Mouse (Mus musculus) MEL (cell line): Measurements from ENCODE around the gene H2-DMa. TPM values are rescaled to one million over a fixed set of nuclear protein-coding genes. Genes with fewer than 3 reads are reported as not detected.

Source experiments
- DNase-seq: peaks from one replicate; pipeline ENCODE4 v3.0.0; 2011; ENCODE audit warnings: low read depth, low spot score
- H3K27ac ChIP-seq: 2 replicates; pipeline ENCODE4 v1.5.1; 2012; ENCODE audit warnings: low read depth, mild to moderate bottlenecking, control low read depth, low read length, moderate library complexity; ENCODE audit not compliant: control insufficient read depth
- H3K27me3 ChIP-seq, 2 experiments: fragments of 150-350 bp in 1 of 2; sonication (generic) in 1 of 2; 2 replicates each; pipeline ENCODE4 v1.6.1; 2012; ENCODE audit warnings: low read length in 2 of 2, mild to moderate bottlenecking in 2 of 2, improper control_type of control experiment in 1 of 2, moderate library complexity in 1 of 2; ENCODE audit not compliant: insufficient read depth in 2 of 2, control insufficient read depth in 1 of 2
- H3K36me3 ChIP-seq, 2 experiments: 2 replicates each; pipeline ENCODE4 v1.6.1; 2012 to 2014; ENCODE audit warnings: low read length in 2 of 2, improper control_type of control experiment in 1 of 2, inconsistent platforms in 1 of 2, mild to moderate bottlenecking in 1 of 2; ENCODE audit not compliant: insufficient read depth in 2 of 2, control insufficient read depth in 1 of 2
- H3K4me1 ChIP-seq, 2 experiments: fragments of 150-350 bp in 1 of 2; sonication (generic) in 1 of 2; 2 replicates each; pipeline ENCODE4 v1.6.1; 2012; ENCODE audit warnings: low read length in 2 of 2, improper control_type of control experiment in 1 of 2, mild to moderate bottlenecking in 1 of 2; ENCODE audit not compliant: insufficient read depth in 2 of 2, control insufficient read depth in 1 of 2
- H3K4me3 ChIP-seq, 2 experiments: fragments of 150-350 bp in 1 of 2; sonication (generic) in 1 of 2; 2 replicates each; pipeline ENCODE4 v1.5.1; 2012; ENCODE audit warnings: low read depth in 2 of 2, low read length in 2 of 2, mild to moderate bottlenecking in 2 of 2, moderate library complexity in 2 of 2, control low read depth in 1 of 2, improper control_type of control experiment in 1 of 2; ENCODE audit not compliant: control insufficient read depth in 1 of 2, insufficient read depth in 1 of 2
- H3K79me2 ChIP-seq: 2 replicates; pipeline ENCODE4 v1.6.1; 2012; ENCODE audit warnings: mild to moderate bottlenecking, low read length, moderate library complexity; ENCODE audit not compliant: control insufficient read depth, poor library complexity, insufficient read depth
- H3K9ac ChIP-seq: 2 replicates; pipeline ENCODE4 v1.6.1; 2012; ENCODE audit warnings: low read depth, mild to moderate bottlenecking, control low read depth, low read length, moderate library complexity; ENCODE audit not compliant: control insufficient read depth, poor library complexity, severe bottlenecking
- H3K9me3 ChIP-seq: fragments of 150-350 bp; sonication (generic); replicated peaks from 2 replicates; pipeline ENCODE4 v1.6.1; 2012; ENCODE audit warnings: mild to moderate bottlenecking, low read length, improper control_type of control experiment, moderate library complexity; ENCODE audit not compliant: insufficient read depth
- BHLHE40 ChIP-seq: IDR thresholded peaks from 2 replicates; pipeline ENCODE4 v1.6.1; 2012; ENCODE audit warnings: low read depth, mild to moderate bottlenecking, inconsistent platforms, low read length, improper control_type of control experiment, borderline replicate concordance
- CHD1 ChIP-seq: IDR thresholded peaks from 2 replicates; pipeline ENCODE4 v1.6.1; 2012; ENCODE audit warnings: low read depth, mild to moderate bottlenecking, inconsistent platforms, low read length, improper control_type of control experiment
- CHD2 ChIP-seq: IDR thresholded peaks from 2 replicates; pipeline ENCODE4 v1.6.1; 2011; ENCODE audit warnings: low read length, improper control_type of control experiment
- CTCF ChIP-seq, 3 experiments: IDR thresholded peaks in 2 of 3; conservative IDR thresholded peaks in 1 of 3; 2 replicates each; pipeline ENCODE4 v1.5.1; 2011 to 2012; ENCODE audit warnings: low read length in 3 of 3, low read depth in 2 of 3, mild to moderate bottlenecking in 2 of 3, improper control_type of control experiment in 1 of 3, inconsistent platforms in 1 of 3, mixed read lengths in 1 of 3, moderate library complexity in 1 of 3; ENCODE audit not compliant: control insufficient read depth in 1 of 3, insufficient read depth in 1 of 3, poor library complexity in 1 of 3, severe bottlenecking in 1 of 3
- E2F4 ChIP-seq: IDR thresholded peaks from 2 replicates; pipeline ENCODE4 v1.6.1; 2011; ENCODE audit warnings: low read depth, low read length, improper control_type of control experiment, borderline replicate concordance
- ELF1 ChIP-seq: IDR thresholded peaks from 2 replicates; pipeline ENCODE4 v1.6.1; 2014; ENCODE audit warnings: low read depth, mild to moderate bottlenecking, inconsistent platforms, low read length, improper control_type of control experiment, moderate library complexity
- EP300 ChIP-seq, 2 experiments: IDR thresholded peaks; 2 replicates each; pipeline ENCODE4 v1.6.1; 2011; ENCODE audit warnings: improper control_type of control experiment in 2 of 2, low read length in 2 of 2, low read depth in 1 of 2, mild to moderate bottlenecking in 1 of 2
- ETS1 ChIP-seq: IDR thresholded peaks from 2 replicates; pipeline ENCODE4 v1.6.1; 2012; ENCODE audit warnings: low read depth, mild to moderate bottlenecking, inconsistent platforms, low read length, improper control_type of control experiment, moderate library complexity
- GATA1 ChIP-seq: IDR thresholded peaks from 2 replicates; pipeline ENCODE4 v1.6.1; 2011; ENCODE audit warnings: low read depth, low read length, improper control_type of control experiment
- HCFC1 ChIP-seq: IDR thresholded peaks from 2 replicates; pipeline ENCODE4 v1.6.1; 2012; ENCODE audit warnings: low read depth, mild to moderate bottlenecking, inconsistent platforms, low read length, improper control_type of control experiment, moderate library complexity
- JUND ChIP-seq: IDR thresholded peaks from 2 replicates; pipeline ENCODE4 v1.6.1; 2011; ENCODE audit warnings: low read depth, mild to moderate bottlenecking, improper control_type of control experiment, low read length
- MAFK ChIP-seq: IDR thresholded peaks from 2 replicates; pipeline ENCODE4 v1.6.1; 2011; ENCODE audit warnings: low read depth, mild to moderate bottlenecking, low read length, improper control_type of control experiment, borderline replicate concordance
- MAX ChIP-seq: IDR thresholded peaks from 2 replicates; pipeline ENCODE4 v1.6.1; 2011; ENCODE audit warnings: low read length, improper control_type of control experiment
- MAZ ChIP-seq: IDR thresholded peaks from 2 replicates; pipeline ENCODE4 v1.6.1; 2012; ENCODE audit warnings: low read depth, mild to moderate bottlenecking, inconsistent platforms, low read length, improper control_type of control experiment
- MEF2A ChIP-seq: IDR thresholded peaks from 2 replicates; pipeline ENCODE4 v1.6.1; 2014; ENCODE audit warnings: low read depth, mild to moderate bottlenecking, inconsistent platforms, low read length, improper control_type of control experiment; ENCODE audit not compliant: poor library complexity, insufficient replicate concordance, severe bottlenecking; ENCODE audit errors: extremely low read depth
- MYC ChIP-seq: IDR thresholded peaks from 2 replicates; pipeline ENCODE4 v1.6.1; 2011; ENCODE audit warnings: low read depth, mild to moderate bottlenecking, low read length, improper control_type of control experiment, moderate library complexity
- NRF1 ChIP-seq: IDR thresholded peaks from 2 replicates; pipeline ENCODE4 v1.6.1; 2014; ENCODE audit warnings: low read depth, mild to moderate bottlenecking, inconsistent platforms, low read length, improper control_type of control experiment, moderate library complexity; ENCODE audit not compliant: poor library complexity, insufficient read depth, severe bottlenecking
- POLR2AphosphoS2 ChIP-seq: IDR thresholded peaks from 2 replicates; pipeline ENCODE4 v1.6.1; 2011; ENCODE audit warnings: low read length, improper control_type of control experiment
- POLR2AphosphoS5 ChIP-seq: IDR thresholded peaks from 2 replicates; pipeline ENCODE4 v1.6.1; 2012; ENCODE audit warnings: low read depth, borderline replicate concordance, mild to moderate bottlenecking, inconsistent platforms, low read length, moderate library complexity, mixed read lengths
- RAD21 ChIP-seq: IDR thresholded peaks from 2 replicates; pipeline ENCODE4 v1.6.1; 2011; ENCODE audit warnings: mild to moderate bottlenecking, low read depth, low read length, improper control_type of control experiment
- RCOR1 ChIP-seq: IDR thresholded peaks from 2 replicates; pipeline ENCODE4 v1.6.1; 2012; ENCODE audit warnings: low read depth, mild to moderate bottlenecking, inconsistent platforms, low read length, improper control_type of control experiment
- SIN3A ChIP-seq: IDR thresholded peaks from 2 replicates; pipeline ENCODE4 v1.6.1; 2012; ENCODE audit warnings: low read length, improper control_type of control experiment, inconsistent platforms
- TAL1 ChIP-seq: IDR thresholded peaks from 2 replicates; pipeline ENCODE4 v1.6.1; 2012; ENCODE audit warnings: mild to moderate bottlenecking, inconsistent platforms, low read length, moderate library complexity, mixed read lengths
- TBP ChIP-seq: IDR thresholded peaks from 2 replicates; pipeline ENCODE4 v1.8.0; 2011; ENCODE audit warnings: low read depth, low read length, improper control_type of control experiment
- USF1 ChIP-seq: IDR thresholded peaks from 2 replicates; pipeline ENCODE4 v1.6.1; 2014; ENCODE audit warnings: low read depth, mild to moderate bottlenecking, inconsistent platforms, low read length, improper control_type of control experiment, moderate library complexity
- USF2 ChIP-seq, 2 experiments: IDR thresholded peaks; 2 replicates each; pipeline ENCODE4 v1.6.1; 2011 to 2012; ENCODE audit warnings: improper control_type of control experiment in 2 of 2, low read length in 2 of 2, borderline replicate concordance in 1 of 2, inconsistent platforms in 1 of 2, low read depth in 1 of 2, mild to moderate bottlenecking in 1 of 2; ENCODE audit not compliant: insufficient read depth in 1 of 2
- ZC3H11A ChIP-seq: IDR thresholded peaks from 2 replicates; pipeline ENCODE4 v1.6.1; 2012; ENCODE audit warnings: low read depth, mild to moderate bottlenecking, inconsistent platforms, low read length, improper control_type of control experiment
- ZMIZ1 ChIP-seq: IDR thresholded peaks from 2 replicates; pipeline ENCODE4 v1.6.1; 2012; ENCODE audit warnings: low read depth, mild to moderate bottlenecking, inconsistent platforms, low read length, improper control_type of control experiment, moderate library complexity
- ZNF384 ChIP-seq: IDR thresholded peaks from 2 replicates; pipeline ENCODE4 v1.6.1; 2012; ENCODE audit warnings: low read depth, mild to moderate bottlenecking, inconsistent platforms, low read length, improper control_type of control experiment
- polyA plus RNA-seq, 2 experiments: library from polyadenylated mRNA; stranded (reverse) in 1 of 2; unstranded in 1 of 2; fragments of >175 nt in 1 of 2; fragments of >200 nt in 1 of 2; gene quantifications; 2 replicates each; pipeline versions ENCODE4 v1.2.1 to v1.2.4; 2012; ENCODE audit warnings: low replicate concordance in 2 of 2, low read depth in 1 of 2; ENCODE audit not compliant: insufficient read length in 2 of 2, insufficient read depth in 1 of 2, missing spikeins in 1 of 2
- total RNA-seq: library from RNA; depleted of rRNA; stranded (reverse); fragments of 300-350 nt; gene quantifications from 2 replicates; pipeline ENCODE4 v1.2.3, GENCODE M21; 2012

The H2-DMa gene
- total and polyA plus RNA-seq, 3 experiments: 38.3 to 38.7 TPM; not detected in 1

GRCm38 (mm10) chr17:34142456-34143010 is 23.2 kb downstream of the H2-DMa start:
- Histone ChIP-seq H3K4me3 (peak overlapping the region; percentile 30 to 40), H3K27me3 (no peaks in the 10 kb centered on the region), H3K9me3 (no peaks in the 10 kb centered on the region), H3K9ac (peak overlapping the region; percentile 44), H3K27ac (peak overlapping the region; percentile 71), H3K79me2 (no peaks in the 10 kb centered on the region), H3K36me3 (peaks cover 0 to 20% of the 10 kb centered on the region in 2 experiments; a peak in 2 of 4 replicates), H3K4me1 (peaks cover 19 to 36% of the 10 kb centered on the region in 2 experiments)
- no peak for DNase-seq
- TF ChIP-seq TAL1: no peak
- no peak for TF ChIP-seq POLR2AphosphoS5
- TF ChIP-seq BHLHE40: no peak
- TF ChIP-seq ZNF384: peak; percentile 53; the same call in 1 of the 2 replicates
- TF ChIP-seq NRF1: no peak
- TF ChIP-seq TBP: no peak
- no peak for TF ChIP-seq SIN3A
- TF ChIP-seq RCOR1: no peak
- 0 out of 4 replicates have a peak, but pooled peaks of 1 of the 2 experiments have one; percentile 2 for TF ChIP-seq EP300 (IDR thresholded peaks at IDR 0.05; ENCODE audit: low read depth in 1 of 2, low read length in 2 of 2)

GRCm38 (mm10) chr17:34143033-34143432 is 23.7 kb downstream of the H2-DMa start, which contains the start of gene H2-DMb2:
Gene H2-DMb2 (plus strand): TSS chr17:34143307.
- DNase-seq: peak; percentile 90
- TF ChIP-seq MAZ (peak; percentile 20; the same call in 1 of the 2 replicates), MEF2A (no peak), MAFK (no peak), ZC3H11A (no peak), E2F4 (no peak), CHD2 (no peak), CHD1 (no peak), JUND (no peak), USF1 (no peak), GATA1 (no peak), USF2 (IDR thresholded peaks at IDR 0.05; ENCODE audit: borderline replicate concordance in 1 of 2, insufficient read depth in 1 of 2, low read depth in 1 of 2, low read length in 2 of 2) (no peak), SIN3A (0 out of 2 replicates have a peak, but pooled peaks have one; percentile 12), TBP (peak; percentile 48; the same call in 1 of the 2 replicates), MAX (no peak), BHLHE40 (no peak), MYC (no peak), HCFC1 (no peak), CTCF (IDR thresholded peaks at IDR 0.05 in 2 of 3, conservative IDR thresholded peaks at IDR 0.05 in 1 of 3; ENCODE audit: control insufficient read depth in 1 of 3, insufficient read depth in 1 of 3, low read depth in 2 of 3, low read length in 3 of 3, poor library complexity in 1 of 3, severe bottlenecking in 1 of 3) (no peak), ETS1 (0 out of 2 replicates have a peak, but pooled peaks have one; percentile 20), ELF1 (no peak), ZMIZ1 (no peak), NRF1 (no peak), TAL1 (no peak), POLR2AphosphoS2 (no peak), RAD21 (no peak)

More at GRCm38 (mm10) chr17:34143033-34143432, 23.7 kb downstream of the H2-DMa start, which contains the start of gene H2-DMb2:
- H3K4me3 ChIP-seq: peak within 1 kb of the TSS; percentile 30 to 40
- H3K4me1 ChIP-seq: peaks cover 19 to 36% of the 10 kb centered on the region in 2 experiments
- H3K27ac ChIP-seq: peak within 1 kb of the TSS; percentile 71
- no peaks in the 10 kb centered on the region for H3K27me3 ChIP-seq
- no peaks in the 10 kb centered on the region for H3K79me2 ChIP-seq
- no peaks in the 10 kb centered on the region for H3K9me3 ChIP-seq
- H3K36me3 ChIP-seq: peaks cover 0 to 20% of the 10 kb centered on the region in 2 experiments; a peak in 2 of 4 replicates
- H3K9ac ChIP-seq: peak within 1 kb of the TSS; percentile 44
